Mouse (Mus musculus): ENCODE measurements around the gene Btnl2.

Gene Btnl2

DNA sequence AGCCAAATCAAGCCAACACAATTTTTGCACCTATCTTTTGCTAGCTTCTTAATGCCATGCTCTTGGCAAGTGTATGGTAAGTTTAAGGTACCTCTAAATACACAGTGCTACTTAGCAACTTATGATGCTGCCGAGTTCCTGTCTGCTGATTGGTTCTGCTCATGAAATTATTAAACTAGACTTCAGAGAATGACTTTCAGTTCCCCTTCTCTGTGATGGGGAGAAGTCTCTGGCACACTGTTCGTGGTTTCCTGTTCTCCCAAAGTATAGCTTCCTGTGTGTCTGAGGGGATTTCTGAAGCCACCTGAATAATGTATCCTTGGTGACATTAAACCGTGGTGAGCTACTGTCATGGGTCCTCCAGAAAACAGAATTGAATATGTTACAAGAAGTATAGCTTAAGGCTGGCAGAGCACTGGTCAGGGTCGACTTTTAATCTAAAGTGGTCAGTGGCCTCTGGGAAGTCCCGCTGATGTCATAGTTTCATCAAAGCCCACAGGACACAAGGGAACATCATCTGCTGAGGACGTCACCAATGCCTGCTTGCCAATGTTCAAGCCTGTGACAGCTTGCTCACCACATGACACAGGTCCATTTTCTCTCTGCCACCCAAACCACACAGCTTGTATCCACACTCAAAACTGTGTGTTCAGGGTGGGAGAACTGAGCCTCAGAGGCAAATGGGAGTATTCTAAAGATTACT is 6.9 kb upstream of the Btnl2 start:
- DNase-seq (ENCODE audit: low spot score): no peak

DNA sequence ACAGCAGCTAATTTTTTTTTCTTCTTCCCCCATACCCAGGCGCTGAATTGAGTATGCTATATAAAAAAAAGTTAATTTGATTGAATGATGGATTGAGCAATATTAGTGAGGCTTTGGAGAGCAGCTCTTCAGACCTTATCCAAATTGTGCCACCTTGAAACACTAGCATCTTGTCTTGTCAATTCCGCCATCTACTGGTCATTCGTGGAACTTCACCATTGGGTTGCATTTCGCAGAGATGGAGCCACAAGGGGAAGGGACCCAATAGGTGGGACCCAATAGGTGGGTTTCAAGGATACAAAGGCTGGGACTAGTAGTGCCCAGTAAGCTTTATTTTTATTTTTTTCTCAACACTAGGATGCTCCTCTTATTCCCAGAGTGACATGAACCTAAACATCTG is 5.2 kb upstream of the Btnl2 start:
- peak; percentile 41 for DNase-seq (ENCODE audit: low spot score)

DNA sequence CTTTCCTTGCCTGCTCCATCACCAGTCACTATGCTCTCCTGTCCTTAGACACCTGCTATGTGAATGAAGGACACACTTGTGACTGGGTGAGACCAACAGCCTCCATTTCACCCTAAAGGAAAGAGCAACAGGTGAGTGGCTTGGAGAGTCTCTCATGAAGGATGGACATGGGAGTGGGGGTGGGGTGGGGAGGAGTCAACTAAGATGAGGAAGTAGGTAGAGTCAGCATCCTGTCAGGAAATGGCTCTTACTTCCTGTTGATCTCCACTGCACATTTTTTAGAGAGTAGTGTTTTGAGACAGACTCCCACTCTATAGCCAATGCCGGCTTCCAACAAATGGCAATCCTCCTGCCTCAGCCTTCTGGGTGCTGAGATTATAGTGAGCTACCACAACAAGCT is 318 bp downstream of the Btnl2 start:
- DNase-seq (ENCODE audit: low spot score): no peak

DNA sequence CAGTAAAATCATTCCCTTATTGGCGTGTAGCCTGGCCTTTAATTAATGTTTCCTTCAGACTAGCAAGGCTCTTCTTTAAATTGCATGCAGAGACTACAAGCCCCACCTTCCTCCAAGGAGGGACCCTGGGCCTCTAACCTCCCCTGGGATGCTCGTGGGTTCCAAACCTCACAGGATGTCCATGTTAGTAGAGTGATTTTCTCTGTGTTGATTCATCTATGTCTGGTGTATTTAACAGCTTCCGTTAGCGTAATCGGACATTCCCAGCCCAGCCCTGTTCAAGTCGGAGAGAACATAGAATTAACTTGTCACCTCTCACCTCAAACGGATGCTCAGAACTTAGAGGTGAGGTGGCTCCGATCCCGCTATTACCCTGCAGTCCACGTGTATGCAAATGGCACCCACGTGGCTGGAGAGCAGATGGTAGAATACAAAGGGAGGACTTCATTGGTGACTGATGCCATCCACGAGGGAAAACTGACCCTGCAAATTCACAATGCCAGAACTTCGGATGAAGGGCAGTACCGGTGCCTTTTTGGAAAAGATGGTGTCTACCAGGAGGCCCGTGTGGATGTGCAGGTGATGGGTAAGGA is 8.4 kb downstream of the Btnl2 start:
- no peak for DNase-seq (ENCODE audit: low spot score)

DNA sequence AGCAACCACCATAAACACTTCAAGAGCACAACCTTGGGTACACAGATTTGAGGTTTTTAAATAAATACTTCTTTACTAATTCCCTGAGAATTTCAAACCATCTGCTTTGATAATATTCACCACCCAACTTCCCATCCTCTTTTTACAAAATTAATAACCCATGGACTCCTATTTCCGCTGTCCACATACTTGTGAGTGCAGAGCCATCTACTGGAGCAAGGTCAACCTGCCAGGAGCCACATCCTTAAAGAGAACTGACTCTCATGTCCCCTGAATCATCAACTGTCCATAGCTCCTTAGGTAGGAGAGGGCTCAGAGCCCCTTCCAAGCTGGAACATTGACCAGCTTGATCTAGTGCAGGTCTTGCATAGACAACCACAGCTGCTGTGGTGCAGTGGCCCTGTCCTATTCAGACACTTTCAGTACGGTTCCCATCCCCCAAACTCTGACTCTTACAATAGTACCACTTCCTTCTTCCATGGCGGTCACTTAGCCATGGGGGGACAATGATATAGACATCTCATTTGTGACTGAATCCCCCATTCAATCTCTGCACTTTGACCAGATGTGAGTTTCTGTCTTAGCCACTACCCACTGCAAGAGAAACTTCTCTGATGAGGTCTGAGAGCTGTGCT is 9.2 kb downstream of the Btnl2 start:
- DNase-seq (ENCODE audit: low spot score): no peak

DNA sequence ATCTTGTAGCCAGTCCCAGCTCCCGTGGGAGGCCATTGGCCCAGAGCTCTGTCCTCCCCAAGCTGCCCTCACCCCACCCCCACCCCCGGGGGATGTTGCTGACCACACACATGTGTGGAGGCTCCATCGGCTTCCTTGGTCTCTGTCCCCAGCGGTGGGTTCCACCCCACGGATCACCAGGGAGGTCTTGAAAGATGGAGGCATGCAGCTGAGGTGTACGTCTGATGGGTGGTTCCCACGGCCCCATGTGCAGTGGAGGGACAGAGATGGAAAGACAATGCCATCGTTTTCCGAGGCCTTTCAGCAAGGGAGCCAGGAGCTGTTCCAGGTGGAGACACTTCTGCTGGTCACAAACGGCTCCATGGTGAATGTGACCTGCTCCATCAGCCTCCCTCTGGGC is 10.4 kb downstream of the Btnl2 start:
- no peak for DNase-seq (ENCODE audit: low spot score)

DNA sequence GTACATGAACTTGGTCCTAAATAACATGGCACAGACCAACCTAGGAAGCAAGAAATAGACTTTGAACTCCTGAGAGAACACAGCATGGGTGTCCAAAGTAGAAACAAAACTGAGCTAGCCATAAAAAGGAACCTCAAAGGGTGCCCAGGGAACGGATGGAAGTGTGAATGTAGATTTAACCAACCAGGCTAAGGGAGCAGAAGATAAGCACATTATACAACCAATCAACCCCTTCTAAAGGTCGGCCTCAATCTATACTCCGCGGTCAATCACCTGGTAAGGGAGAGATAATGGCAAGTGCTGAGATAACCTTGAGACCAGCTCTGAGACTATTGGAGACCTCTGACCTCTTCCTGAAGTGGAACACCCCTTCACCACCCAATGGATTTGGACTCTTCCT is 15.9 kb downstream of the Btnl2 start:
- no peak for DNase-seq (ENCODE audit: low spot score)

DNA sequence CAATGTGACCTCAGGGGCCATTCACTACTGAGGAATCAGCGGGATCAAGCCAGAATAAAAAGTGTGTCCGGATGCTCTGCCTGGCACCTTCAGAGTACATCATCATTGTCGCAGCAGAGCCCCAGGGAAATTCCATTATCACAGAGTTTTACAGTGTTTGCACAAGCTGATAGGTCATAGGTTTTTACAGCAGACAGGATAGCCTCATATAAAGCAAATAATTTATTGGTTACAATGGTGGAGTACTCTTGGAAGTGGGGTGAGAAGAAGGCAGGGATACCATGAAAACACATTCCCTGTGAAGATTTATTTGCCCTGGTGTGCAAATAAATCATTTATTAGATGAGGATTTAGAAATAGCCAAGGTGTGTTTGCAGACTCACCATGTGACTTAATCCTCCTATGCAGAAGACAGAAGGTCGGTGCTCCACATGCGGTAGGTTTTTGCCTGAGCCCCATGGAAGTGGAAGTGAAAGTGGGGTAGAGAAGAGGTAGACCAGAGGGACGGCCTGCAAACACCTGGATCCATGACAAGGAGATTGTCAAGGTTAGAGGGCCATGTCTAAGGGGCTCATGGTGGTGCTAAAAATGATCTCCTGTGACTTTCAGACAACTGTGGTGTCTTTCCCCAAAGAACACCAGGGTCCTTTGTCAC is 18.6 kb downstream of the Btnl2 start:
- no peak for DNase-seq (ENCODE audit: low spot score)

DNA sequence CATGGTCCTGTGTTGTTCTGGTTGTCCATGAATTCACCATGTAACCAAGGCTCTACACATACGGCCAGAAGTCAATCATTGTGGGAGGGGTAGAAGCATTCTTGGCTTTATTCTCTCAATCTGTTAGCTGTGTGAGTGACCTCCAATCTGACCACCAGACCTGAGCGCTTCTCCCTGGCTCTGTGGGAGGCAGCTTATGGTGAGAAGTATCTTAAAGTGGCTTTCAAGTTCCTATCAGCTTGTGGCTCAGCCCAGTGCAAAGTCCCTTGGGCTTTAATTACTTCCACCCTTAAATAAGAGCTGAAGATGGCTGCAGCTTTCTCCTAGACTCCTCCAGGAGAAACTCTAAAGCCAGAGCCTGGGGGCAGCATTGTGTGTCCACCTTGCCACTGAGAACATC is 22.2 kb downstream of the Btnl2 start, which contains the start of gene Btnl1:
Gene Btnl1 (plus strand): TSS at position 286 of the 400 bp plus-strand sequence.
- no peak for DNase-seq (ENCODE audit: low spot score)

DNA sequence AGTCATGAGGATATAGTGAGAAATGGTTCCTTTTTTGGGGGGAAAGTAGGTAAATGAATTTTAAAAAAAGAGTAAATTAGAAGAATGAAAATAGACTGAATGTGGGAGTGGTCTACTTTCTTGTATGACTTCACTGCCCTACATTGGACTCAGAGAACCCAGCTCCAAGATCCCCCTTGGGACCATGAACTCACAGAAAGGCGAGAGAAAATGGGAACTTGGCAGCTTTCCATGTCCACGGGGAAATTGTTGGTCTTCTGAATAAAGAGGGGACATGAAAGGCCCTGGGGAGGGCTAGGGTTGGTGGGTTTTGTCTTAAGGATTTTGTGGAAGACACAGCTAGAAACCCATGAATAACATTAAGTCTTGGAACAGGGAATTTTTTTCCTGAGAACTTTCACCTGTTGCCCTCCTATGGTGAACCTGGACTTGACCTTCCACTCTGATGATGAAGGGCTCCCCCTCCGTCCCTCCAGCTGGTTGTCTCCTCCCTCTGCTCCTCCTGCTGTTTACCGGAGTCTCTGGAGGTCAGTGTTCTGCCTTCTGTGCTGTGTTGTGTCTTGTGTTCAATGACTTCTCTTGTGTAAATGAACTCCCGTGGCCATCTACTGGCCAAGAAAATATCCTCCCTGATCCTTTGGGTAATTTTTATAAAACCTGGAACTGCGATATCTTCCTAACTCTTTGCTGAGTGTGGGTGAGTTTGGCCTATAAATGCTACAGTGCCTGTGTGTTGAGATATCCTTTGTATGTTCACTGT is 23.0 kb downstream of the Btnl2 start:
- no peak for DNase-seq (ENCODE audit: low spot score)

DNA sequence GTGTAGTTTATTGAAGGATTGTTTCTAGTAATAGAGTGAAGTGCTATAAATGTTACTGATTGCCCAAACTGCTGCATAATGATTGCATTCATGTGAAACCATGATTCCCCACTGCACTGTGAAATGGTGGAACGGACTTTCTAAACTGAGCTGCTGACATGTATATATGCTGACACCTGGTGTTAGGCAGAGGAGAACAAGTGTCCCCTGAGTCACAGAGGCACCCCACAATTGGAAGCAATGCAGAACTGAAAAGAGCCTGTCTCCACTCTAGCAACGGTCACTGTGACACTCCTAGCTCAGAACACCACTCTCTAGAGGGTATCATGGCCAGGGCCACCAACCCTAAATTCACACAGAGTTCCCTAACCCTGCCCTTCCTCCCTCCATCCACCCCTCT is 24.1 kb downstream of the Btnl2 start:
- DNase-seq (ENCODE audit: low spot score): no peak

DNA sequence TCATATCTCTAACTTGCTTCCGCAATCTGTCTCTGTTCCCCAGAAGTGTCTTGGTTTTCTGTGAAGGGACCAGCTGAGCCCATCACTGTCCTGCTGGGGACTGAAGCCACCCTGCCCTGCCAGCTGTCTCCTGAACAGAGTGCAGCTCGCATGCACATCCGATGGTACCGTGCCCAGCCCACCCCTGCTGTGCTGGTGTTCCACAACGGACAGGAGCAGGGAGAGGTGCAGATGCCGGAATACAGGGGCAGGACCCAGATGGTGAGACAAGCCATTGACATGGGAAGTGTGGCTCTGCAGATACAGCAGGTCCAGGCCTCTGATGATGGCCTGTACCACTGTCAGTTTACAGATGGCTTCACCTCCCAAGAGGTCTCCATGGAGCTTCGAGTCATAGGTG is 24.8 kb downstream of the Btnl2 start:
- DNase-seq (ENCODE audit: low spot score): no peak

DNA sequence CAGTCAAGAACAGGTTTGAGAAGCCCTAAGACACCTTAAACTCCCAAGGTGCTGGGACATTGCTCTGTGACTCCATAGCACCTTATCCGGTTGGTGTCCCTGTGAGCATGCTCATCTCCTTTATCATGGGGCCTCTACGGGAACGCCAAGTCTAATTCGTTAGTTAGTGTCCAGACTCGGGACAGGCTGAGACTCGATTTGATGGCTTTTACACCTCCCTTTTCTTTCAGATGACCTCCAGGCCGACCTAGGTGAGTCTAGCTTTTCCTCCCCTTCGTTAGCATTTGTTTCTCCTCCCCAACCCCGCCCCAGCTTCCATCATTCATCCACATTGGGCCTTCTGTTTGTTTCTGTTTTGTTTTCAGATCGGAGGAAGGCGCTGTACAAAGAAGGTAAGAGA is 27.3 kb downstream of the Btnl2 start:
- no peak for DNase-seq (ENCODE audit: low spot score)

DNA sequence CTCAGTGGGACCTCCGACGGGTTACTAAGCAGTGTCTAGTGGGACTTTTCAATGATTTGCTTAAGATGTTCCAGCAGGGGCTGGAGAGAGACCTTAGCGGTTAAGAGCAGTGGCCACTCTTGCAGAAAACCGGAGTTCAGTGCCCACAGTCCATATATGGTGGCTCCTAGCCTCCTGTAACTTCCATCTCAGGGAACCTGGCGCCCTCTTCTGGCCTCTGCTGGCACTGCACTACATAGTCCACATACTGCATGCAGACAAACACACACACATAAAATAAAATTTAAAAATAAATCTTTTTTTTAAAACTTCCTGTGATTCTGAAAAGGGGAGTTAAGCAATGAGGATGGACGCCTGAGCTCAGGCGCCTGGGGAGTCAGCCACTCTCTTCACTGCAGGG is 28.6 kb downstream of the Btnl2 start:
- DNase-seq (ENCODE audit: low spot score): no peak

DNA sequence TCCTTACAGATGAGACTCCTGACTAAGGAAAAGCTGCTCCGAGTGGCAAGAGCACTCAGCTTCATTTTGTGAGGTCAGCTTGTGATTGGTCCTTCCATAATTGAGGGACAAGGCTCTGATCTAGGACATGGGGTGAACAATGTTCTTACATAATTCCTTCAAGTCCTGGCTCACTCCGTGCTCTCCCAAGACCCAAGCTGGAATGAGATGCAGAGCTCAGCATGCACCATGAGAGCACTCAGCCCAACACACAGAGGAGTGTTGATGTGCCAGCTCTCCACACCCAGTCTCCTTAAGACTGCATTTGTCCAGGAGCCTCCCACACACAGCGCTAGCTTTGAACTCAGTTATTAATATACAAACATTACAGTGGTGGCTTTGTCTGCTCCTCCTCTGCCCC is 30.1 kb downstream of the Btnl2 start:
- DNase-seq (ENCODE audit: low spot score): no peak

DNA sequence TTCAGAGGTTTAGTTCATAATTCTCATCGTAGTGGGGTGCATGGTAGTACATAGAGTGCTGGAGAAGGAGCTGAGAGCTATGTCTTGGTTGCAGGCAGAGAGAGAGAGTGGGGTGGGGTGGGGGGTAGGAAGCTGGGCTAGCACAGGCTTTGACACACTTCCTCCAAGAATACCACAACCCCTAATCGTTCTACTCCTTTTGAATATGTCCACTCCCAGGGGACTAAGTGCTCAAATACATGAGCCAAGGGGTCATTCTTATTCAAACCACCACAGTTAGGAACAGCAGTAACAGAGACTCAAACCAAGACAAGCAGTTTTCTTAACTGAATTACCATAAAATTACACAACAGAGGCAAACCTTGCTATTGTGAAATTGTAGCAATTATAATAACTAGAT is 32.0 kb downstream of the Btnl2 start:
- no peak for DNase-seq (ENCODE audit: low spot score)

DNA sequence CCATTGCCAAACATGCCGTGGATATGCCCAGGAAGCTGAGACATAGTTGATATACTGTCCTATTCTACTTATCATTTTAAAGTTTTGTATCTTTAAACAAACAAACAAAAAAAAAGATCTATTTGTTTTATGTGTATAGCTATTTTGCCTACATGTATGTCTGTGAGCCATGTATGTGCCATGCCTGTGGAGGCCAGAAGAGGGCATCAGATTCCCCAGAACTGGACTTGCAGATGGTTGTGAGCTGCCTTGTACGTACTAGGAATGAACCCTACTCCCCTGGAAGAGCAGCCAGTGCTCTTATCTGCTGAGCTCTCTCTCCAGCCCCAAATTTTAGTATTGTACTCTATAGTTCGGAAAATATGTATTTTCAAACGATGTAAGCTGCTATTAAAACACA is 33.9 kb downstream of the Btnl2 start:
- DNase-seq (ENCODE audit: low spot score): no peak

DNA sequence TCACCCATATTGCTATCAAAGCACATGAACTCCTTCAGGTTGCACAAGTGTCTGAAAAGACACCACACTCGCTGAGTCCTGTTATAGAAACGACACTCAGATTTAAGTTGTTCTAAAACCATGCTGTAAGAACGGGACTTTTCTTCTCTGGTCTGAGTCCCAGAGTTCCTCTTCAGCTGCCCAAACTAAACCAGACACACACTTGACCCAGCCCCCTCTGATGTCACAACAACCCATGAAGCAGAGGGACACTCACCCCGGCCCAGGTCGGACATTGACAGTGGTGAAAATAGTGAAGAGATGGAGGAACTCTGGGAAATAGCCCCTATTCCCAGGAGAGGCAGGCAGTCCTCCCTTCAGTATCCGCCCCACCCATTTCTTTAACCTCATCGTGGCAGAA is 36.9 kb downstream of the Btnl2 start:
- DNase-seq (ENCODE audit: low spot score): no peak

DNA sequence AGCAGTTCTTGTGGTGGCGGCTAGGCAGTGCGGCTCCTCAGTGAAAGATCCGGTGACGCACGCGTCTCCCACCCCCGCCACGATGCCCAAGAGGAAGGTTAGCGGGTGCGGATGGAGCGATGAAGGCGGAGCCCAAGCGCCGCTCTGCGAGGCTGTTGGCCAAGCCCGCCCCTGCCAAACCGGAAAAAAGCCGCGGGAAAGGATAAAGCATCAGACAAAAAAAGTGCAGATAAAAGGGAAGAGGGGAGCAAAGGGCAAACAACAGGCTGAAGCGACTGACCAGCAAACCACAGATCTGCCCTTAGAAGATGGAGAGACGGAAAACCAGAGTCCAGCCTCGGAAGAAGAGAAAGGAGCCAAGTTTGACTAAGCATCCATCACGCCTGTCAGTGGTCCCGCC is 37.7 kb downstream of the Btnl2 start:
- DNase-seq (ENCODE audit: low spot score): no peak

DNA sequence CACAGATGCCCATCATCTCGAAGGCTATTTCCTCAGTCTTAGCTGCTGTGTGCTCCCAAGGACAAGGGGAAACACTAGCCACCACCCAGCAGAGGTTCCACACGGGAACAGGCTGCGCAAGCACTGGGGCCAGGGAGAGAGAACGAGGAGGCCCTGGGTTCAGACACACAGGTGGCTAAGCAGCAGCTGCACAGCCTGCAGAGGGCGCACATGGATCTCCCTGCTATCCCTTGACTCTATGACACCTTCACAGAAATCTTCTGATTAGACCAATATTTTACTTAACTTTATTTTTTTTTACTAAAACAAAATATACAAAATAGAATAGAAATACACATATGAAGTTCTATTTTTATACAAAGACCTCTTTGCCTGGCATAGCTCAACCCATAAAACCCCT is 42.7 kb downstream of the Btnl2 start:
- no peak for DNase-seq (ENCODE audit: low spot score)

DNA sequence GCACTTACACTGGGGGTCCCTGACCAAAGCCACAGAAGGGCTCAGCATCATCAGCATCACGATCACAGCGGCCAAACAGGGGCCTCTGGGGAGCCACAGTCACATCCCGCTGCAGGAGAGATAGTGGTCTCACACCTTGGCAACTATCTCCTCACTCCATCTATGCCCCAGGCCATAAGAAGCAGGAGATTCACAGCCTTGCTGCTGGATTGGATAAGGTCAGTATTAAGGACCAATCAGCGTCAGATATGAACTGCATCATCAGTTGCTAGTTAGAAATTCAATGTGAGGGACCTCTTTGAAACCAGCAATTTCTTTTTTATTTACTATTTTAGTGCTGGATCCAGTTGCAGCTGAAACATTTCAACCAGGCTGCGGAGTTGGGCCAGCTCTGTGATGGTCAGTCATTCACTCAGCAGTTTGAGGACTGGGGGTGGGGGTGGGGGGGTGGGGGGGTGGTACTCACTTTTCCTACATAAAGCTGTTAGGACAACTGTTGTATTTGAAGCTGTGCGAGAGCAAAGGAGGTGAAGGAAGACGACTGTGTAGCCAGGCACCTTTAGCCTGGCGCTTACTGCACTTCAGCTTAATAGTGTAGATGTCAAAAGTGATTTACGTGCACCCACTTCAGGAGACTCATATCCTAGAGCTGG is 43.6 kb downstream of the Btnl2 start:
- DNase-seq (ENCODE audit: low spot score): no peak
